Mouse (Mus musculus): ENCODE results near the gene Cse1l. TPM values are rescaled to one million over a fixed set of nuclear protein-coding genes. Genes with fewer than 3 reads are reported as not detected.

The Cse1l gene
- 1.3 and 17.8 TPM in 2 replicates for polyA plus RNA-seq (2012; ENCODE audit: low replicate concordance)

DNA sequence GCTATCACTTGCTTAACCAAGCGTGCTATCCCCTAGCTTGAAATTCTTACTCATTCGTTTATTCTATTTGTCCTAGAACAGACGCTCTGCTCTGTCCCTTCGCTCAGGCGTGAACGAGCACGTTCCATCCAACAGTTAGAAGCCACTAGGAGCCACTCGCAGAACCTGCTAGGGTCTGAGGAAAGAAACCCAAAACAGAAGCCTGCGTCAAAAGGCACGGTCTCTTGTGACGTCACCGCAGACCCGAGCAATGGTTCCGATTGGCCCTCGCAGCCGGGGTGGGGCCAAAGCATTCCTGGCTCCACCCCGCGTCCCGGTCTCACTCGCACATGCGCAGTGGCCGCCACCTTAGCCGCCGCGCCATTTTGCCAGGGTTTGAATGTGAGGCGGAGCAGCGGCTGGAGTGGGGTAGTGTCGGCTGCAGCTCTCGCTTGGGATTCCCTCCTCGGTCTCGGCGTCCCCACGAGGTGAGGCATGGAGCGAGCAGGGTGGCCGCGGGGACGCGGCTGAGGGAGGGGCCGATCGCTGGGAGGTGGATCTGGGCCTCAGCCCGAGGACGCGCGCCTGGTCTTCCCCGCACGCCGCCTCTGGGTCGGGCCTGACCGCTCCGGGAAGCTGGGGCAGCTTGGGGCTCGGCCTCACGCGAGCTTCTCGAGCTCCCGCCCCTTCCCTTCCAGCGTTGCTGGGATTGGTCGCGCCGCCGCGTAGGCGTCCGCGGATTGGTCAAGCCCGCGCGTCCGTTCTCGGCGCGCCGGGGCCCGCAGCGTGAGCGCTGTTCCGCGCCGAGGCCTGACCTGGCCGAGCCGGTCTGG, at the start of gene Cse1l:
TSS of gene Cse1l (plus strand) at position 330 of the 812 bp plus-strand sequence.

Other genes with a start within 250 kb of the Cse1l start
- 20.4 and 36.1 TPM in 2 replicates for gene Prex1, start 192.2 kb upstream of the Cse1l start, polyA plus RNA-seq (2012; ENCODE audit: low replicate concordance)
- gene Trp53rkb, start 113.5 kb upstream of the Cse1l start, polyA plus RNA-seq (2012; ENCODE audit: low replicate concordance): 2.7 and 5.9 TPM in 2 replicates
- gene Arfgef2, start 100.5 kb upstream of the Cse1l start, polyA plus RNA-seq (2012; ENCODE audit: low replicate concordance): 6.2 and 7.2 TPM in 2 replicates
- gene Stau1, start 90.3 kb downstream of the Cse1l start, polyA plus RNA-seq (2012; ENCODE audit: low replicate concordance): 12.2 and 39.7 TPM in 2 replicates
- 37.7 and 100 TPM in 2 replicates for gene Ddx27, start 109.2 kb downstream of the Cse1l start, polyA plus RNA-seq (2012; ENCODE audit: low replicate concordance)
- 5.1 and 24.6 TPM in 2 replicates for gene Znfx1, start 157.0 kb downstream of the Cse1l start, polyA plus RNA-seq (2012; ENCODE audit: low replicate concordance)

All from leukemia stem cell, adult 10-12 weeks (primary cell).